Mouse (Mus musculus): ENCODE measurements around the gene Cdk5. TPM values are rescaled to one million over a fixed set of nuclear protein-coding genes. Genes with fewer than 3 reads are reported as not detected.

Gene Cdk5
- polyA plus RNA-seq, 1 experiment from 2014 or later = 95.9 TPM

- peak within 1 kb of the TSS; percentile 60 for H3K4me3 ChIP-seq (replicated peaks)
- H3K27me3 ChIP-seq = peaks cover 23% of the 10 kb centered on the region
- H3K27ac ChIP-seq = peak within 1 kb of the TSS; percentile 88
- H3K4me1 ChIP-seq (replicated peaks) = peaks cover 12% of the 10 kb centered on the region
- H3K9me3 ChIP-seq = no peaks in the 10 kb centered on the region
- ATAC-seq = no peak
- peak within 1 kb of the TSS; percentile 60 for H3K4me2 ChIP-seq (replicated peaks)
- WGBS = 18% methylated on average over 7 of the region's 7 CpGs
- no peaks in the 10 kb centered on the region for H3K36me3 ChIP-seq
- H3K9ac ChIP-seq (replicated peaks) = peak within 1 kb of the TSS; percentile 60
These were observed 29.8 kb downstream of the Cdk5 start, which contains the start of gene Abcb8 for GRCm38 (mm10) chr5:24393392-24393997. Gene Abcb8 (plus strand): TSS chr5:24393663.

- ATAC-seq = no peak
- no peaks in the 10 kb centered on the region for H3K36me3 ChIP-seq
- no peak overlapping the region for H3K27ac ChIP-seq
- H3K9me3 ChIP-seq = no peaks in the 10 kb centered on the region
- H3K9ac ChIP-seq (replicated peaks) = no peak overlapping the region
- no peak overlapping the region for H3K4me2 ChIP-seq (replicated peaks)
- no peak overlapping the region for H3K4me3 ChIP-seq (replicated peaks)
- WGBS = 76% methylated on average over 7 of the region's 7 CpGs
- peaks cover 30% of the 10 kb centered on the region for H3K27me3 ChIP-seq
- peaks cover 20% of the 10 kb centered on the region for H3K4me1 ChIP-seq (replicated peaks)
These were observed 30.6 kb downstream of the Cdk5 start for GRCm38 (mm10) chr5:24392724-24393123.

DNA sequence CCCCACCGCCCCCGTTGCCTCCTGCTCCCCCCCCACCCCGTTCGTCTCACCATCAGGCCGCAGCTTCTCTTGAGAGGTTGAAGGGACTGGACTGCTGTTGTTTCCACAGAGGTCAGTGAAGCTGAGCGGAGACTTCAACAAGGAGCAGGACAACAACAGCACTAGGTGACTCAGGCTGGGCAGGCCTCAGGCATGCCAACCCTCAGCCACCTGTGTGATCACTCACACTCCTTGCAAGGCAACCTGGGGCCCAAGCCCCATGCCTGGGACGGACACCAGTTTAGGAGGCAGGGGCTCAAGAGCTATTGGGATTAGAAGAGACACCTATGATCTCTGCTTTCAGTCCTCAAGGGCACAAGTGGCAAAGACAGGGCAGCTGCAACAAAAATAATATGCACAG, 31.5 kb downstream of the Cdk5 start, which contains the start of gene Atg9b:
Atg9b (minus strand) TSS at position 280 of the 400 bp plus-strand sequence.
- no peaks in the 10 kb centered on the region for H3K36me3 ChIP-seq
- H3K9me3 ChIP-seq = no peaks in the 10 kb centered on the region
- no peak within 1 kb of the TSS for H3K27ac ChIP-seq
- no peak within 1 kb of the TSS for H3K9ac ChIP-seq (replicated peaks)
- no peak for ATAC-seq
- peaks cover 29% of the 10 kb centered on the region for H3K4me1 ChIP-seq (replicated peaks)
- 84% methylated on average over 7 of the region's 7 CpGs for WGBS
- no peak within 1 kb of the TSS for H3K4me2 ChIP-seq (replicated peaks)
- H3K4me3 ChIP-seq (replicated peaks) = no peak within 1 kb of the TSS
- H3K27me3 ChIP-seq = peaks cover 39% of the 10 kb centered on the region

- peaks cover 61% of the 10 kb centered on the region for H3K27me3 ChIP-seq
These were observed 33.7 kb downstream of the Cdk5 start for GRCm38 (mm10) chr5:24389658-24390020.

GRCm38 (mm10) chr5:24389011-24389657, 34.2 kb downstream of the Cdk5 start:
- H3K9ac ChIP-seq (replicated peaks) = no peak overlapping the region
- H3K27ac ChIP-seq = no peak overlapping the region
- no peak overlapping the region for H3K4me3 ChIP-seq (replicated peaks)
- H3K36me3 ChIP-seq = no peaks in the 10 kb centered on the region
- peaks cover 26% of the 10 kb centered on the region for H3K4me1 ChIP-seq (replicated peaks)
- H3K27me3 ChIP-seq = peaks cover 63% of the 10 kb centered on the region
- no peak for ATAC-seq
- no peak overlapping the region for H3K4me2 ChIP-seq (replicated peaks)
- 55% methylated on average over 7 of the region's 7 CpGs for WGBS
- H3K9me3 ChIP-seq = no peaks in the 10 kb centered on the region

More at GRCm38 (mm10) chr5:24389658-24390020, 33.7 kb downstream of the Cdk5 start:
- no peak overlapping the region for H3K9ac ChIP-seq (replicated peaks)
- H3K36me3 ChIP-seq = no peaks in the 10 kb centered on the region
- H3K27ac ChIP-seq = no peak overlapping the region
- H3K4me1 ChIP-seq (replicated peaks) = peaks cover 25% of the 10 kb centered on the region
- no peak overlapping the region for H3K4me2 ChIP-seq (replicated peaks)
- H3K4me3 ChIP-seq (replicated peaks) = no peak overlapping the region
- H3K9me3 ChIP-seq = no peaks in the 10 kb centered on the region
- WGBS = 74% methylated on average over 4 of the region's 4 CpGs
- no peak for ATAC-seq

DNA sequence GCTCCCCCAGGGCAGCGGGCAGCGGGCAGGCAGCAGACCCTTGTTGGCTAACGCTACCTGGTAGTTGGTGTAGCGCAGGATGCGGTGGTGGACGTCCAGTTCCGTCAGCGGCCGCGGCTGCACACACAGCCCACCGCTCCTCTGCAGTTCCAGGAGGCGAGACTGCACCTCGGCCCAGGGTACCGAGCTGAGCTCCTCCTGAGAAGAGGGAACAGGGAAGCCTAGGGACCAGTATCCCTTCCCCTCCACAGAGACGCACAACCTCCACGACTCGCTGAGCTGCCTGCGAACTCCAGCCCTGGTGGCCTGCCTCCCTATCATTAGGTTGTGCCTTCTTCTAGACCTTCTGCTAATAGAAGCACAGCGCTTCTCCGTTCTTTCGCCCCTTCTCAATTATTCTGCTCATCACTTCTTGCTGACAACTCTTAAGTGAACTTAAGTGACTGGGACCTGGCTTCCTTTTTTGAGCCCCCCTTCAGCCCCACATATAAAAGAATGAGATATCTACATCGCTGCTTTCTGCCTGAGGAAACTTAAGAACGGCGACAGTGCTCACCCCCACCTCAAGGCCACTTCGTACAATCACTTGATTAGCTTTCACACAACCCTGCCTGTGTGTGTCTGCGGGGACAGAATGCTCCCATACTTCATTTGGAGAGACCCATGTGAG, 34.9 kb downstream of the Cdk5 start:
- H3K4me1 ChIP-seq (replicated peaks) = peaks cover 26% of the 10 kb centered on the region
- H3K4me2 ChIP-seq (replicated peaks) = peak overlapping the region; percentile 93
- no peak overlapping the region for H3K27ac ChIP-seq
- no peak for ATAC-seq
- no peaks in the 10 kb centered on the region for H3K9me3 ChIP-seq
- H3K36me3 ChIP-seq = no peaks in the 10 kb centered on the region
- peak overlapping the region; percentile 68 for H3K9ac ChIP-seq (replicated peaks)
- 22% methylated on average over 26 of the region's 26 CpGs for WGBS
- H3K4me3 ChIP-seq (replicated peaks) = peak overlapping the region; percentile 48
- H3K27me3 ChIP-seq = peaks cover 63% of the 10 kb centered on the region

- peak overlapping the region; percentile 68 for H3K9ac ChIP-seq (replicated peaks)
- no peaks in the 10 kb centered on the region for H3K9me3 ChIP-seq
- H3K4me1 ChIP-seq (replicated peaks) = peaks cover 34% of the 10 kb centered on the region
- H3K4me2 ChIP-seq (replicated peaks) = peak overlapping the region; percentile 93
- ATAC-seq = peak; percentile 48
- WGBS = under 1% methylated on average over 73 of the region's 73 CpGs
- H3K4me3 ChIP-seq (replicated peaks) = peak overlapping the region; percentile 48
- H3K27me3 ChIP-seq = peaks cover 63% of the 10 kb centered on the region
- no peaks in the 10 kb centered on the region for H3K36me3 ChIP-seq
- H3K27ac ChIP-seq = no peak overlapping the region
These were observed 35.8 kb downstream of the Cdk5 start for GRCm38 (mm10) chr5:24387264-24388241.

GRCm38 (mm10) chr5:24385887-24386550, 37.3 kb downstream of the Cdk5 start:
- no peaks in the 10 kb centered on the region for H3K36me3 ChIP-seq
- H3K4me2 ChIP-seq (replicated peaks) = no peak overlapping the region
- H3K9ac ChIP-seq (replicated peaks) = no peak overlapping the region
- WGBS = 80% methylated on average over 10 of the region's 10 CpGs
- no peak overlapping the region for H3K27ac ChIP-seq
- no peaks in the 10 kb centered on the region for H3K9me3 ChIP-seq
- H3K4me3 ChIP-seq (replicated peaks) = no peak overlapping the region
- peaks cover 37% of the 10 kb centered on the region for H3K4me1 ChIP-seq (replicated peaks)
- no peak for ATAC-seq
- H3K27me3 ChIP-seq = peaks cover 63% of the 10 kb centered on the region

GRCm38 (mm10) chr5:24385374-24385773, 38.0 kb downstream of the Cdk5 start:
- Histone ChIP-seq H3K36me3 (no peaks in the 10 kb centered on the region), H3K27ac (no peak overlapping the region), H3K27me3 (peaks cover 59% of the 10 kb centered on the region), H3K9ac (replicated peaks) (no peak overlapping the region), H3K4me2 (replicated peaks) (no peak overlapping the region), H3K4me1 (replicated peaks) (peaks cover 37% of the 10 kb centered on the region), H3K4me3 (replicated peaks) (no peak overlapping the region), H3K9me3 (no peaks in the 10 kb centered on the region)
- WGBS = 85% methylated on average over 5 of the region's 5 CpGs
- no peak for ATAC-seq

DNA sequence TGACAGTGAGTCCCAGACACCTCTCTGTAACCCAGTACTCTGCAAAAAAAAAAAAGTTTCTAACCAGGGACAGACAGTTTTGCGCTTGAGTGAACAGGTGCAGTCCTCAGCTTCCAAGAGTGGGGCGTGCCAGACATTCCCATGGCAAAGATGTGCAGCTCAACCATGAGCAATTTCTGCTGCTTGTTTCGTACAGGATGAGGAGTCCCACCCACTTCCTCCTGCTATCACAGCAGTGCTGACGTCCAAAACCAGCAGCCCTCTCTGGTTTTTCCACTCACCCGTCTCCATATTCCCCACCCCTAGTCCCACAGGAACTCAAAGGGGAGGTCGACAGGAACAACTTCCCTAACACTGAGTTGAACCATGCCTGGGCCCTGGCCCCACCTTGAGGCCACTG, 38.9 kb downstream of the Cdk5 start:
- no peak overlapping the region for H3K9ac ChIP-seq (replicated peaks)
- 75% methylated on average over 6 of the region's 6 CpGs for WGBS

More for the DNA sequence above, 38.9 kb downstream of the Cdk5 start:
- Histone ChIP-seq H3K4me1 (replicated peaks) (peaks cover 37% of the 10 kb centered on the region), H3K36me3 (no peaks in the 10 kb centered on the region), H3K4me3 (replicated peaks) (no peak overlapping the region), H3K9me3 (no peaks in the 10 kb centered on the region), H3K4me2 (replicated peaks) (no peak overlapping the region), H3K27me3 (peaks cover 50% of the 10 kb centered on the region), H3K27ac (no peak overlapping the region)
- ATAC-seq = no peak

All from midbrain, embryonic 13.5 days (tissue).